Mouse (Mus musculus) C2C12 (cell line): ENCODE results near the gene Dnm1.

Experiments
- CEBPB ChIP-seq: IDR thresholded peaks from one replicate; pipeline ENCODE4 v1.6.1; 2011; ENCODE audit warnings: low read depth, mild to moderate bottlenecking, control low read depth, moderate library complexity
- CTCF ChIP-seq: IDR thresholded peaks from one replicate; pipeline ENCODE4 v1.5.1; 2011; ENCODE audit not compliant: control insufficient read depth, insufficient read depth, insufficient read length
- FOSL1 ChIP-seq: IDR thresholded peaks from one replicate; pipeline ENCODE4 v1.8.0; 2011; ENCODE audit warnings: mild to moderate bottlenecking, low read length; ENCODE audit not compliant: poor library complexity, insufficient read depth, severe bottlenecking
- MAX ChIP-seq: IDR thresholded peaks from one replicate; pipeline ENCODE4 v1.6.1; 2011; ENCODE audit warnings: mild to moderate bottlenecking, control low read depth
- MYOD1 ChIP-seq: IDR thresholded peaks from one replicate; pipeline ENCODE4 v1.6.1; 2011; ENCODE audit warnings: low read depth; ENCODE audit not compliant: control insufficient read depth, insufficient read length

DNA sequence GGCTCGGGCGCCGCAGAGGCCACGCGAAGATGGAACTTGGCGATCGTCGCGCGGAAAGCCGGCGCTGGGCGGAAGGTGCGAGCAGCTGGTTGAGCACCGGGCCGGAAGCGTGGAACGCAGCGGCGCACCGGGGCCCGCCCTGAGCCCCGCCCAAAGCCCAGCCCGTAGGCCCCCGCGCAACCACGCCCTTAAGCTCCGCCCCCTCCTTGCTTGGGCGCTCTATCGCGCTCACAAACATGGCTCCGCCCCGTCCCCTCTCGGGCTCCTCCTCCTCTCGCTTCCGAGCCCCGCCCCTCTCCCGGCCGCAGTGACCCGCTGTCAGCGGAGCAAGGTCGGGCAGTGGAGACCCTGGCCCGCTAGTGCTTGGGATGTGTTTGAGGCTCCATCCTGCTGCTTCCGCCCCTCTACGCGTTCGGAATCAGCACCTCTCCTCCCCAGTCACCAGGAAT, 28.7 kb upstream of the Dnm1 start, which contains the start of gene 1110008P14Rik:
- TF ChIP-seq CTCF (no peak), FOSL1 (no peak), CEBPB (no peak), MYOD1 (no peak), MAX (peak; percentile 68)
